Mouse (Mus musculus): ENCODE measurements around the gene Rnf212. TPM values are rescaled to one million over a fixed set of nuclear protein-coding genes. Genes with fewer than 3 reads are reported as not detected.
A peak's percentile ranks its signal among the peaks of the same experiment; 100 is the strongest.

Gene Rnf212
- polyA plus RNA-seq, 1 experiment from 2014 or later, result not detected

DNA sequence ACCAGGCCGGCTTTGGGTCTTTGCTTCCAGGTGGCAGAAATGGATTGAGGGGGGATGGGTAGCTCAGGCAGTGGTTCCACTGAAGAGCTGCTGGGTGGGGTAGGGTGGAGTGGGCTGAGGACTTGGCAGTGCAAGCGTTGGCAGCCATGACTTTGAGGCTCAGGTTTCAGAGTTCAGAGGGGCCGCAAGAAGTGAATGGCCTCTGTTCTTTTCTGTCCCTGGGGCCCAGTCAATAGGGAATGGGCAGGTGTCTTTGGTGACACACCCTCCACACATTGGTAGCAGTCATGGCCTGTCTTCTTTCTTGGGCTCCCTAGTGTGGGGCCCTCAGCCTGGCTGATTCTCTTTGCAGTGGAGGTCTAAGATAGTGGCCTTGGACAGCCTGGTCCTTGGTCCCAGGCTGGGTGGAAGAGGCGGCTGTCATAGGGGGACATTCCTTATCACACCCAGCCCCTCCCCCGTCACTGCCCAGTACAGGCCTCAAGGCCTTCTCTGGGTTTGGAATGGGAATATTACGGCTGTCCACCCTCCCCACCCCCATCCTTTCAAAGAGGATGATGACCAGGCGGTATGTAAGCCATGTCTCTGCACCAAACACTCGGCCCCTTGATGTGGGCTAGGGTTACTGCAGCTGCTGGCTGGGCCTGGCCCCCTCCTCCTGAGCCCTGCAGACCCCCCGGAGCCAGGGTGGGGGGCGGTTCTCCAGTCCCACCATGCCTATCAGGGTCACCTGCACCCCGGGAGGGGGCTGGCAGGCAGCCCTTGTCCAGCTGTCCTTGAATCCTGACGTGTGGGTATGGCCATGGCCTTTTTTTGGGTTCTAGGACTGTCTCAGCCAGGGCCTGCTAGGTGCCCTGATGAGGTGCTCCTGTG is 70.8 kb downstream of the Rnf212 start:
- Histone ChIP-seq H3K36me3 (ENCODE audit: control insufficient read depth, insufficient read depth, low read length) (peaks cover 30% of the 10 kb centered on the region), H3K4me2 (replicated peaks; ENCODE audit: low read depth, low read length) (no peak overlapping the region), H3K27ac (ENCODE audit: low read depth, low read length) (no peak overlapping the region), H3K27me3 (ENCODE audit: control insufficient read depth, insufficient read depth, low read length) (no peaks in the 10 kb centered on the region), H3K9me3 (ENCODE audit: control insufficient read depth, low read length) (no peaks in the 10 kb centered on the region), H3K4me3 (ENCODE audit: low read length) (no peak overlapping the region), H3K4me1 (ENCODE audit: control insufficient read depth, insufficient read depth, low read length) (peaks cover 34% of the 10 kb centered on the region), H3K9ac (ENCODE audit: low read depth, low read length) (no peak overlapping the region)
- 56% methylated on average over 12 of the region's 12 CpGs for WGBS
- ATAC-seq (ENCODE audit: low FRiP score, low TSS enrichment), result 0 out of 2 replicates have a peak, but pooled peaks have one; percentile 2

DNA sequence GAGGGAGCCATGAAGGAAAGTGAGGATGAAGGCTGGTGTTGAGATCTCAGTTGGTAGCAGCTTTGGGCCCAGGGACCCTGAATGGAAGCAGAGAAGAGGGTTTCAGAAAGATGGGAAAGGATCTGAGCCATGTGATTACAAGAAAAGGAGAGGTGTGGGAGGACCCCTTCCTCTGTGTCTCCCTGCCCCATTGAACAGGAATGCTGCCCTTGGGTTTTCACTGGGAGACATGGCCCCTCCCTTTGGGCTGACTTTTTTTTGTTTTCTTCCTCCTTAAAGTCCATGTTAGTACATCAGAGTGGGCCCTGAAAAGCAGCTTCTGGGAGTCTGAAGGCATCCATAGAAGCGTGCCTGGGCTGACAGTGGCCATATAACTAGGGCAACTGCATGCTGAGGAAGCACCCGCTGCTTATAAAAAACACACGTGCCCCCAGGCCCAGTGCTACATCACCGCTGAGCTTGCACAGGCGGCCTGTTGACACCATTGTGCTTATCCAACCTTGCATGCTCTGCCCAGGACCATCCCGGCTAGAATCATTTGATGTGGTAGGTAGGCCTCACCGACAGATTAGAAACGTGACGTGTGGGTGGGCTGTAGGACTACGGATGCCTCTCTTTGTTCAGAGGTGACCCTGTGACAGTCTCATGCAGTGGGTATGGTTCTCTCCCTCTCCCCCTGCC is 73.3 kb downstream of the Rnf212 start:
- Histone ChIP-seq H3K9me3 (ENCODE audit: control insufficient read depth, low read length) (no peaks in the 10 kb centered on the region), H3K4me2 (replicated peaks; ENCODE audit: low read depth, low read length) (peak overlapping the region; percentile 19), H3K4me3 (ENCODE audit: low read length) (no peak overlapping the region), H3K36me3 (ENCODE audit: control insufficient read depth, insufficient read depth, low read length) (peaks cover 24% of the 10 kb centered on the region), H3K27ac (ENCODE audit: low read depth, low read length) (peak overlapping the region; percentile 78), H3K4me1 (ENCODE audit: control insufficient read depth, insufficient read depth, low read length) (peaks cover 48% of the 10 kb centered on the region), H3K9ac (ENCODE audit: low read depth, low read length) (peak overlapping the region; percentile 12; the same call in 1 of the 2 replicates), H3K27me3 (ENCODE audit: control insufficient read depth, insufficient read depth, low read length) (no peaks in the 10 kb centered on the region)
- WGBS, result 42% methylated on average over 10 of the region's 10 CpGs
- ATAC-seq (ENCODE audit: low FRiP score, low TSS enrichment), result peak; percentile 56; the same call in 1 of the 2 replicates

DNA sequence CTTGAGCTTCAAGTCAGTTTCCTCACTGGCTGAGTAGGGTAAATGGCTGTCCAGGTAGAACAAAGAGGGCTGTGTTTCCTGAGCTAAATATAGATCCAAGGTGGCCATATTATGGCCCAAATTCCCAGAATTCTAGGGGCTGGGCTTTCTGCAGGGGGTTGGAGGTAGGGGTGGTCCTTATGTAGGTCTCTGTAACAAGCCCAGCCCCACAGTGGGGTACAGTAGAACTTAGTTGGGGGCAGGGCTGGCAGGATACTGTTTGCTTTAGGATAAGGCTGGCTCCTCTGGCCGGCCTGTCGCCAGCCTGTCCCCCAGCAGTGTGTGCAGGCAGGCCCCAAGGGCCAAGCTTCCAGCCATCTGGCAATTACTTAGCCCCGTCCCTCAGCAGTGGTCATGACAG is 74.4 kb downstream of the Rnf212 start:
- ATAC-seq (ENCODE audit: low FRiP score, low TSS enrichment), result peak; percentile 13; the same call in 1 of the 2 replicates
- H3K4me2 ChIP-seq (replicated peaks; ENCODE audit: low read depth, low read length), result no peak overlapping the region

DNA sequence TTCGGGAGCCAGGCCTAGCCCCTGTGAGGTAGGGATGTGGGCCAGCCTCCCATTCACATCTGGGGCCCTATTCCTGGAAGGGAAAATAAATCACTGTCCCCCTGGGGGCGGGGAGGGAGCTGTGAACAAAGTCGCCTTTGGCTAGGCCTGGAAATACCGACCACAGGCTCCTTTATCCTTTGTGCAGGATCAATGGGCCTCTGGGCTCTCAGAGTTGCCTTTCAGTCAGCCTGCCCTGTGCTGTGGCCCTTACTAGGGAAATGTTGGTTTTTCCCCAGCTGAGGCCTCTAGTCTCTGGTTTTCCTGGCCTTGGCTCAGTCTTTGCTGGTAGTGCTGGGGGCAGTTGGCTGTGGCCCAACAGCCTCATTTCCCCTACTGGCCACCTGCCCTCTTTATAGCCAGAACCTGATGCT is 77.4 kb downstream of the Rnf212 start:
- peak overlapping the region; percentile 8; the same call in 1 of the 2 replicates for H3K9ac ChIP-seq (ENCODE audit: low read depth, low read length)
- H3K4me1 ChIP-seq (ENCODE audit: control insufficient read depth, insufficient read depth, low read length), result peaks cover 61% of the 10 kb centered on the region
- H3K36me3 ChIP-seq (ENCODE audit: control insufficient read depth, insufficient read depth, low read length), result no peaks in the 10 kb centered on the region
- H3K4me3 ChIP-seq (ENCODE audit: low read length), result no peak overlapping the region
- H3K27ac ChIP-seq (ENCODE audit: low read depth, low read length), result 0 out of 2 replicates have a peak overlapping the region, but pooled peaks have one; percentile 11
- H3K27me3 ChIP-seq (ENCODE audit: control insufficient read depth, insufficient read depth, low read length), result no peaks in the 10 kb centered on the region
- WGBS, result 17% methylated on average over 4 of the region's 4 CpGs
- ATAC-seq (ENCODE audit: low FRiP score, low TSS enrichment), result no peak
- no peak overlapping the region for H3K4me2 ChIP-seq (replicated peaks; ENCODE audit: low read depth, low read length)
- no peaks in the 10 kb centered on the region for H3K9me3 ChIP-seq (ENCODE audit: control insufficient read depth, low read length)

More for the DNA sequence above, 74.4 kb downstream of the Rnf212 start:
- Histone ChIP-seq H3K9ac (ENCODE audit: low read depth, low read length) (no peak overlapping the region), H3K4me3 (ENCODE audit: low read length) (no peak overlapping the region), H3K36me3 (ENCODE audit: control insufficient read depth, insufficient read depth, low read length) (peaks cover 13% of the 10 kb centered on the region), H3K9me3 (ENCODE audit: control insufficient read depth, low read length) (no peaks in the 10 kb centered on the region), H3K27me3 (ENCODE audit: control insufficient read depth, insufficient read depth, low read length) (no peaks in the 10 kb centered on the region), H3K27ac (ENCODE audit: low read depth, low read length) (peak overlapping the region; percentile 78), H3K4me1 (ENCODE audit: control insufficient read depth, insufficient read depth, low read length) (peaks cover 54% of the 10 kb centered on the region)
- 27% methylated on average over 3 of the region's 3 CpGs for WGBS

DNA sequence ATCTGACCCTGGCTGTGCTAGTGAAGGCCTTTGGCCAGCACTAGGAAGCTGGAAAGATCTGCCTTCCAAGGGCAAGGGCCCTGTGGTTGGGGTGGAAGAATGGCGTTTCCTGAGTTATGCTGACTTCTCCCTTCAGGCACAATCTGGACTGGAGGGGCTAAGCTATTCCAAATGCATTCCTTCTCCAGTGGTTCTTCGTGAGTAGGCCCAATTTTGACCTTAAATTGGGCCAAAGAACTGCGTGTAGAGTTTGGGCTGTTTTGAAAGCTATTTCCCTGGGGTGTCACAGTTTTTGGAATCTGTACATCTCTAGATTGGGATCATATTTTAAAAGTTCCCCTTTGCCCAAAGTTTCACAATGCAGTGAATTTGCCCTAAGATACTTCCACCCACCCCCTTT is 78.2 kb downstream of the Rnf212 start:
- no peak overlapping the region for H3K9ac ChIP-seq (ENCODE audit: low read depth, low read length)
- no peak overlapping the region for H3K4me3 ChIP-seq (ENCODE audit: low read length)

DNA sequence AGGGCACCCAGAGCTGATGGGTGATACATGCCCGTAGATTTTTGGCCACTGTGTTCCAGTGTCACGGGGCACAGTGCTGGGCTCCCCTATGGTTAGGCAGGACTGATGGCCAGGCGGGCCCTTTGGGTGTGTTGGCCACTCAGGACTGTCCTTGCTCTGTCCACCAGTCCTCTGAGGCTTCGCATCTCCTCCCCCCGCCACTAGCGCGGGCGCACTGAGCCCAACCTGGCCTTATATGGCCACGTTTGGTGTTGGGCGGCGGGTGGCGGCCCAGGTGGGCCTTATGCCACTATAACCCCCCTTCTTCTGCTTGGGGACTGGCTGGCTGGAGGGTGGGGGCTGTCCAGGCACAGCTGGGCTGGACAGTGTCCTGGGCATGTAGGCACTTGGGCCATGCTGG is 78.9 kb downstream of the Rnf212 start:
- no peak for ATAC-seq (ENCODE audit: low FRiP score, low TSS enrichment)
- H3K9me3 ChIP-seq (ENCODE audit: control insufficient read depth, low read length), result no peaks in the 10 kb centered on the region
- H3K9ac ChIP-seq (ENCODE audit: low read depth, low read length), result no peak overlapping the region; the same call in 1 of the 2 replicates
- H3K36me3 ChIP-seq (ENCODE audit: control insufficient read depth, insufficient read depth, low read length), result no peaks in the 10 kb centered on the region
- H3K27ac ChIP-seq (ENCODE audit: low read depth, low read length), result no peak overlapping the region
- no peak overlapping the region for H3K4me3 ChIP-seq (ENCODE audit: low read length)
- peak overlapping the region; percentile 73; the same call in 1 of the 2 replicates for H3K4me2 ChIP-seq (replicated peaks; ENCODE audit: low read depth, low read length)
- WGBS, result 93% methylated on average over 11 of the region's 12 CpGs
- no peaks in the 10 kb centered on the region for H3K27me3 ChIP-seq (ENCODE audit: control insufficient read depth, insufficient read depth, low read length)
- H3K4me1 ChIP-seq (ENCODE audit: control insufficient read depth, insufficient read depth, low read length), result peaks cover 47% of the 10 kb centered on the region

More for the DNA sequence above, 78.2 kb downstream of the Rnf212 start:
- Histone ChIP-seq H3K4me1 (ENCODE audit: control insufficient read depth, insufficient read depth, low read length) (peaks cover 54% of the 10 kb centered on the region), H3K9me3 (ENCODE audit: control insufficient read depth, low read length) (no peaks in the 10 kb centered on the region), H3K27me3 (ENCODE audit: control insufficient read depth, insufficient read depth, low read length) (no peaks in the 10 kb centered on the region), H3K27ac (ENCODE audit: low read depth, low read length) (no peak overlapping the region), H3K4me2 (replicated peaks; ENCODE audit: low read depth, low read length) (no peak overlapping the region), H3K36me3 (ENCODE audit: control insufficient read depth, insufficient read depth, low read length) (no peaks in the 10 kb centered on the region)
- WGBS, result 82% methylated on average over 3 of the region's 3 CpGs
- ATAC-seq (ENCODE audit: low FRiP score, low TSS enrichment), result no peak

DNA sequence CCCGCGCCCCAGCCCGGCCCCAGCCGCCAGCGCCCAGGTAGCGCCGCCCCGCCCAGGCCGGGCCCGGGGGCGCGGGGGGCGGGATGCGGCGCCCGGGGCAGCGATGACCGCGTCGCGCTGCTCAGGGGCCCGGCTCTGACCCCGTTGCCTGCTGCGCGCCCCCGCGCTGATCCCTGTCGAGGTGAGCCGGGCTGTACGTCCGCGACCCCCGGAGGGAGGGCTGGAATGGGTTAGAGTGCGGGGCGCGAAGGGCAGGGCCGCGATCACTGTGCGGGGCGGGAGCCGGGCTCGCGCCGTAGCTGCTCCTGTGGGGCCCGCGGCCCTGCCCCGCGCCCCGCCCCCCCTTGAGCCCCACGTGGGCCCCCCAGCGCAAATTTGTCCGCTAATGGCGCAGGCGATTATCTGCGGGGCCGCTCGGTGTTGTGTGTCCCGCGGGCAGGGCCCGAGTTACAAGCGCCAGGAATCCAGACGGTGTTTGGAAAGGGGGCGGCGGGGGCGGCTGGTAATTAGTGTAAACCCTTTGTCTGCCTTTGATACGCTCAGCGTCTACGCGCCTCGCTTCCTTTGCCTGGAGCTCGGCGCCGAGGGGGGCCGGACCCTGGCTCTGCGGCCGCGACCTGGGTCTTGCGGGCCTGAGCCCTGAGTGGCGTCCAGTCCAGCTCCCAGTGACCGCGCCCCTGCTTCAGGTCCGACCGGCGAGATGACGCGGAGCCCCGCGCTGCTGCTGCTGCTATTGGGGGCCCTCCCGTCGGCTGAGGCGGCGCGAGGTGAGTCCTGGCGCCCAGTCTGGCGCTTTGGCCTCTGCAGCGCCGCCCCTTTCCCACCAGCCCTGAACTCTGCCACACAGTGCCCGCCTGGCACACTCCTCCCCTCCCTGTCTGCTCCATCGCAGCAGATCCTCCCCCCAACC is 80.2 kb downstream of the Rnf212 start:
- Histone ChIP-seq H3K27ac (ENCODE audit: low read depth, low read length) (0 out of 2 replicates have a peak overlapping the region, but pooled peaks have one; percentile 6), H3K9ac (ENCODE audit: low read depth, low read length) (peak overlapping the region; percentile 83), H3K4me3 (ENCODE audit: low read length) (peak overlapping the region; percentile 86), H3K9me3 (ENCODE audit: control insufficient read depth, low read length) (no peaks in the 10 kb centered on the region), H3K4me1 (ENCODE audit: control insufficient read depth, insufficient read depth, low read length) (peaks cover 35% of the 10 kb centered on the region), H3K27me3 (ENCODE audit: control insufficient read depth, insufficient read depth, low read length) (no peaks in the 10 kb centered on the region), H3K4me2 (replicated peaks; ENCODE audit: low read depth, low read length) (peak overlapping the region; percentile 73), H3K36me3 (ENCODE audit: control insufficient read depth, insufficient read depth, low read length) (no peaks in the 10 kb centered on the region)
- under 1% methylated on average over 73 of the region's 99 CpGs for WGBS
- peak; percentile 41 for ATAC-seq (ENCODE audit: low FRiP score, low TSS enrichment)

DNA sequence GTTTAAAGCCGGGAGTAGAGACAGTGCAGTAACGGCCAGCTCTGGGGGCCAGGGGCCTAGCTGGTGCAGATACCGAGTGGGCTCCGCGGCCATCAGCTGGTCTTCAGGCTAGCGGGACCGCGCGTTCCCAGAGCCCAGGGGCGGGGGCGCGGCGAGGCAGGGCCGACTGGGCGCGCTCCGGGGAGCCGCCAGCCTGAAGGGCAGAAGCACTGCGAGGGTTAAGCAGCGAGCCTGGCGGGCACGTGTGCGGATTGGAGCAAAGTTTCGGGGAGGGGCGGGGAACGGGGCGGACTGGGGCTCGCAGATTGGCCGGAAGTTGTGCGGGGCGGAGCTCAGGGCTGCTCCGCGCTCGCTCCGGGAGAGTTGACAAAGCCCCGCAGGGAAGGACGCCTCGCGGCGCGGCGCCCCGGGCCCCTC is 80.9 kb downstream of the Rnf212 start:
- Histone ChIP-seq H3K4me2 (replicated peaks; ENCODE audit: low read depth, low read length) (peak overlapping the region; percentile 73), H3K27me3 (ENCODE audit: control insufficient read depth, insufficient read depth, low read length) (no peaks in the 10 kb centered on the region), H3K9me3 (ENCODE audit: control insufficient read depth, low read length) (no peaks in the 10 kb centered on the region), H3K4me1 (ENCODE audit: control insufficient read depth, insufficient read depth, low read length) (peaks cover 34% of the 10 kb centered on the region), H3K9ac (ENCODE audit: low read depth, low read length) (peak overlapping the region; percentile 83), H3K27ac (ENCODE audit: low read depth, low read length) (no peak overlapping the region), H3K4me3 (ENCODE audit: low read length) (peak overlapping the region; percentile 86), H3K36me3 (ENCODE audit: control insufficient read depth, insufficient read depth, low read length) (no peaks in the 10 kb centered on the region)
- WGBS, result under 1% methylated on average over 28 of the region's 43 CpGs
- ATAC-seq (ENCODE audit: low FRiP score, low TSS enrichment), result peak; percentile 94

All from kidney, embryonic 14.5 days (tissue).